ENCODE assay signal across 10 mouse cellular contexts in genomic region chrX:105391029-105391428, GRCm38 (mm10).
DNase-seq lines count a peak whose midpoint lies in the region; ATAC-seq and TF ChIP-seq lines count a peak whose summit lies in the region.
"Had no signal": no experiment of that assay in that cellular context is flagged by ENCODE, and none has a peak within 500 bp of the region (broad histone marks: within the 10 kb centered on the region; RNA-seq: fewer than 3 reads in every experiment).

No protein-coding gene starts in this region.

- H3K4me2 ChIP-seq in forebrain, postnatal 0 days (ENCODE audit: low read depth), result peak overlapping the region; percentile 44
- H3K4me2 ChIP-seq in midbrain, embryonic 14.5 days (ENCODE audit: low read length), result peak overlapping the region; percentile 62
- H3K4me2 ChIP-seq: liver, embryonic 13.5 days had no signal

- H3K4me1 ChIP-seq in cerebellum, adult 2 months (ENCODE audit: control insufficient read depth, insufficient read depth, low read length), result peaks cover 4% of the 10 kb centered on the region; the same call in 1 of the 2 replicates
- H3K4me1 ChIP-seq in forebrain, postnatal 0 days (ENCODE audit: insufficient read depth), result 0 out of 2 replicates have a peak, but pooled peaks cover 6% of the 10 kb centered on the region
- 0 out of 2 replicates have a peak, but pooled peaks cover 4% of the 10 kb centered on the region for H3K4me1 ChIP-seq in midbrain, embryonic 14.5 days (ENCODE audit: control insufficient read depth, insufficient read depth, low read length)
- H3K4me1 ChIP-seq: liver, embryonic 13.5 days had no signal

- intact Hi-C loops in heart, postnatal 10 days (cut with DNase I), result no loop called here
- intact Hi-C loops in heart, postnatal 25 days (cut with DNase I), result no loop called here

- peak; percentile 36; the same call in 1 of the 2 replicates for ATAC-seq in forebrain, postnatal 0 days
- peak; percentile 52; the same call in 1 of the 2 replicates for ATAC-seq in midbrain, embryonic 14.5 days (ENCODE audit: low FRiP score, low TSS enrichment)

- no peak for TF ChIP-seq CTCF in cerebellum, adult 2 months (IDR thresholded peaks at IDR 0.05; ENCODE audit: borderline replicate concordance, insufficient read depth, low read depth, low read length)
- TF ChIP-seq CTCF in forebrain, postnatal 0 days (IDR thresholded peaks at IDR 0.05; ENCODE audit: low read depth), result no peak

- DNase-seq in cerebellum, adult 2 months, result peak; percentile 20 to 31
- DNase-seq in cerebellum, adult 8-10 months, result no peak
- peak; percentile 7 to 9 for DNase-seq in cerebellum, postnatal 14 days
- DNase-seq in forebrain, postnatal 0 days, result peak; percentile 7
- peak; percentile 33 for DNase-seq in midbrain, embryonic 14.5 days
- no peak for DNase-seq in urinary bladder, postnatal 36 days (ENCODE audit: low spot score in 2 of 2)
- no peak for DNase-seq in heart, postnatal 10 days
- no peak for DNase-seq in heart, postnatal 25 days (ENCODE audit: low spot score)
- DNase-seq: kidney, postnatal 10 days; liver, embryonic 13.5 days had no signal

- H3K4me3 ChIP-seq in cerebellum, adult 2 months (replicated peaks; ENCODE audit: insufficient read depth, low read depth, low read length), result peak overlapping the region; percentile 87
- peak overlapping the region; percentile 36 for H3K4me3 ChIP-seq in forebrain, postnatal 0 days (ENCODE audit: low read depth, low read length)
- peak overlapping the region; percentile 31 for H3K4me3 ChIP-seq in midbrain, embryonic 14.5 days (replicated peaks; ENCODE audit: low read depth, low read length)
- H3K4me3 ChIP-seq: liver, embryonic 13.5 days had no signal

- H3K27me3 ChIP-seq in cerebellum, adult 2 months (ENCODE audit: control insufficient read depth, insufficient read depth, low read length), result no peaks in the 10 kb centered on the region
- H3K27me3 ChIP-seq in forebrain, postnatal 0 days (ENCODE audit: insufficient read depth, low read length), result no peaks in the 10 kb centered on the region
- no peaks in the 10 kb centered on the region for H3K27me3 ChIP-seq in midbrain, embryonic 14.5 days (ENCODE audit: control insufficient read depth, insufficient read depth, low read length)

- no peaks in the 10 kb centered on the region for H3K9me3 ChIP-seq in forebrain, postnatal 0 days (ENCODE audit: low read length)
- no peaks in the 10 kb centered on the region for H3K9me3 ChIP-seq in midbrain, embryonic 14.5 days (ENCODE audit: control insufficient read depth, low read length)
- H3K9me3 ChIP-seq: liver, embryonic 13.5 days had no signal

- peak overlapping the region; percentile 65; the same call in 1 of the 2 replicates for H3K27ac ChIP-seq in cerebellum, adult 2 months (ENCODE audit: insufficient read depth, low read length)
- peak overlapping the region; percentile 92 for H3K27ac ChIP-seq in forebrain, postnatal 0 days (ENCODE audit: low read depth, low read length)
- peak overlapping the region; percentile 92 for H3K27ac ChIP-seq in midbrain, embryonic 14.5 days (replicated peaks; ENCODE audit: low read depth, low read length)
- H3K27ac ChIP-seq: liver, embryonic 13.5 days had no signal

- no peaks in the 10 kb centered on the region for H3K36me3 ChIP-seq in forebrain, postnatal 0 days (ENCODE audit: insufficient read depth)
- peaks cover 14% of the 10 kb centered on the region for H3K36me3 ChIP-seq in midbrain, embryonic 14.5 days (ENCODE audit: control insufficient read depth, insufficient read depth, low read length)
- H3K36me3 ChIP-seq: liver, embryonic 13.5 days had no signal

- TF ChIP-seq POLR2A in cerebellum, adult 2 months (IDR thresholded peaks at IDR 0.05; ENCODE audit: borderline replicate concordance, insufficient read depth, low read length), result no peak

- peak overlapping the region; percentile 51 for H3K9ac ChIP-seq in forebrain, postnatal 0 days
- peak overlapping the region; percentile 52 for H3K9ac ChIP-seq in midbrain, embryonic 14.5 days (replicated peaks; ENCODE audit: low read length)
- H3K9ac ChIP-seq: liver, embryonic 13.5 days had no signal

Comparison
In these comparisons a context has a peak if more than half of its experiments do, and no peak if none do; other contexts are left out.
1. DNase-seq: peak in cerebellum, adult 2 months (2 of 2), cerebellum, postnatal 14 days (2 of 2), forebrain, postnatal 0 days (single experiment) and midbrain, embryonic 14.5 days (single experiment); none in cerebellum, adult 8-10 months (single experiment), urinary bladder, postnatal 36 days (0 of 2), heart, postnatal 10 days (0 of 2) and heart, postnatal 25 days (single experiment).
2. H3K4me3 ChIP-seq: peak in every context shown above with its lines; median percentile 87 in cerebellum, adult 2 months; 36 in forebrain, postnatal 0 days; 31 in midbrain, embryonic 14.5 days.
3. Peak in every context shown above with its lines, with median percentiles within 50 percentile points of each other: H3K27ac ChIP-seq.